Mouse (Mus musculus) limb, embryonic 14.5 days (tissue): ENCODE measurements at regions not wholly inside any gene's neighbourhood (a gene's known extent, or its start where the extent isn't known, plus 50 kb on each side); places are given as distances from the start of the nearest gene placed in this dataset.
"Not testable (repeated sequence)": the region's sequence is repeated elsewhere in the genome, so short reads cannot be mapped to it uniquely, and the experiment has no call there.

Experiments used
- ATAC-seq: fragments of 200-750 bp; cut with Nextera tagmentation; 2 replicates; pipeline ENCODE4 v1.8.0; 2017; ENCODE audit warnings: low read depth, moderate number of reproducible peaks, moderate TSS enrichment; ENCODE audit not compliant: low FRiP score
- DNase-seq: peaks from one replicate; pipeline ENCODE4 v3.0.0-alpha.2; 2015; ENCODE audit warnings: low spot score
- H3K27ac ChIP-seq: fragments of 300-500 bp; sonication (generic); replicated peaks from 2 replicates; pipeline ENCODE4 v1.5.1; 2014; ENCODE audit warnings: low read depth, mild to moderate bottlenecking, low read length, moderate library complexity, mixed read lengths
- H3K27me3 ChIP-seq: fragments of 300-500 bp; sonication (generic); 2 replicates; pipeline ENCODE4 v1.6.1; 2014; ENCODE audit warnings: low read length, mixed read lengths; ENCODE audit not compliant: control insufficient read depth, insufficient read depth
- H3K36me3 ChIP-seq: fragments of 300-500 bp; sonication (generic); 2 replicates; pipeline ENCODE4 v1.6.1; 2014; ENCODE audit warnings: mild to moderate bottlenecking, low read length, moderate library complexity, mixed read lengths; ENCODE audit not compliant: control insufficient read depth, insufficient read depth
- H3K4me1 ChIP-seq: fragments of 300-500 bp; sonication (generic); 2 replicates; pipeline ENCODE4 v1.6.1; 2014; ENCODE audit warnings: antibody characterized with exemption, low read length, mixed read lengths; ENCODE audit not compliant: control insufficient read depth, insufficient read depth
- H3K4me2 ChIP-seq: fragments of 300-500 bp; sonication (generic); replicated peaks from 2 replicates; pipeline ENCODE4 v1.6.1; 2014; ENCODE audit warnings: low read depth, mild to moderate bottlenecking, low read length, moderate library complexity; ENCODE audit not compliant: severe bottlenecking
- H3K4me3 ChIP-seq: fragments of 300-500 bp; sonication (generic); replicated peaks from 2 replicates; pipeline ENCODE4 v1.5.1; 2014; ENCODE audit warnings: low read length
- H3K9ac ChIP-seq: fragments of 300-500 bp; sonication (generic); 2 replicates; pipeline ENCODE4 v1.6.1; 2014; ENCODE audit warnings: mild to moderate bottlenecking, low read depth, low read length, moderate library complexity; ENCODE audit not compliant: severe bottlenecking
- H3K9me3 ChIP-seq: fragments of 300-500 bp; sonication (generic); 2 replicates; pipeline ENCODE4 v1.6.1; 2016; ENCODE audit warnings: low read length; ENCODE audit not compliant: control insufficient read depth
- POLR2A ChIP-seq: fragments of 200-500 bp; IDR thresholded peaks from 2 replicates; pipeline ENCODE4 v1.8.0; 2012; ENCODE audit warnings: inconsistent platforms, mild to moderate bottlenecking, moderate library complexity, borderline replicate concordance; ENCODE audit not compliant: insufficient read depth, insufficient read length; ENCODE audit errors: extremely low read depth
- WGBS: fragments of 180-500 bp; shearing (Covaris S2); extraction: QIAGEN DNeasy Blood & Tissue Kit; methylation state at CpG from one replicate; pipeline ENCODE4 v1.1.7; 2014; 5-methylcytosine and 5-hydroxymethylcytosine counted together

- Histone ChIP-seq H3K9ac (no peak overlapping the region), H3K36me3 (no peaks in the 10 kb centered on the region), H3K27ac (no peak overlapping the region), H3K27me3 (no peaks in the 10 kb centered on the region), H3K4me3 (no peak overlapping the region), H3K4me1 (no peaks in the 10 kb centered on the region), H3K4me2 (no peak overlapping the region), H3K9me3 (peaks cover 19% of the 10 kb centered on the region)
- ATAC-seq (no peak), DNase-seq (no peak)
- WGBS = 86% methylated on average over 3 of the region's 3 CpGs
- TF ChIP-seq POLR2A = no peak
Observed at GRCm38 (mm10) chr4:7237848-7238247, 1001.0 kb downstream of the Car8 start.

GRCm38 (mm10) chr4:7234537-7234936 is 1004.3 kb downstream of the Car8 start:
- not testable (repeated sequence) for H3K4me1 ChIP-seq, H3K36me3 ChIP-seq, DNase-seq, H3K4me2 ChIP-seq, H3K4me3 ChIP-seq, ATAC-seq, H3K9ac ChIP-seq, H3K27ac ChIP-seq, H3K27me3 ChIP-seq
- peaks cover 19% of the 10 kb centered on the region for H3K9me3 ChIP-seq
- 96% methylated on average over 6 of the region's 6 CpGs for WGBS

DNA sequence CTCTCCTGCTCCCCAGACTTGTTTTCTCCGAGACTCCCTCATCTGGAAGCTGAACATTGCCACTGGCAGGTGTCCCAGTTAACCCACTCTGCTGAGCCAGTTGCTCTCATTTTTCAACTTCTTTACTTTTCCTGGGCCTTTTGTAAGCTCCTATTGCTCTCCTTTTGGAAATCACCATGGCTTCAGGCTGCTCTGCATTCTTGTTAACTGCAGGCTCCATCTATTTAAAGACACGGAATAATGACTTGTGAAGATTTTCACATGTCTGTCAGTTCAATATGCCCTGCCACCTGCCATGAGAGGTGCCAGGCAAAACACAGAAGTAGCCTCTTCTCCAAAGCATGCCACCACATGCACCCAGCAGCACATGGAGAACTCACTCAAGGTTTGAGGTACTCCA is 1009.9 kb downstream of the Car8 start:
- 52% methylated on average over 2 of the region's 2 CpGs for WGBS
- no peak overlapping the region for H3K27ac ChIP-seq
- H3K27me3 ChIP-seq = no peaks in the 10 kb centered on the region
- TF ChIP-seq POLR2A = no peak
- ATAC-seq = no peak
- no peak overlapping the region for H3K9ac ChIP-seq
- no peak overlapping the region for H3K4me3 ChIP-seq
- peaks cover 5% of the 10 kb centered on the region for H3K9me3 ChIP-seq
- H3K36me3 ChIP-seq = no peaks in the 10 kb centered on the region
- H3K4me1 ChIP-seq = no peaks in the 10 kb centered on the region
- DNase-seq = no peak
- H3K4me2 ChIP-seq = no peak overlapping the region

- no peak for ATAC-seq
- H3K4me3 ChIP-seq = no peak overlapping the region
- no peak for TF ChIP-seq POLR2A
- WGBS = 90% methylated on average over 3 of the region's 3 CpGs
- no peak overlapping the region for H3K4me2 ChIP-seq
- H3K4me1 ChIP-seq = no peaks in the 10 kb centered on the region
- no peaks in the 10 kb centered on the region for H3K9me3 ChIP-seq
- H3K27ac ChIP-seq = no peak overlapping the region
- no peak overlapping the region for H3K9ac ChIP-seq
- no peaks in the 10 kb centered on the region for H3K27me3 ChIP-seq
- DNase-seq = no peak
- no peaks in the 10 kb centered on the region for H3K36me3 ChIP-seq
Observed at GRCm38 (mm10) chr4:7222922-7223321, 1015.9 kb downstream of the Car8 start.

GRCm38 (mm10) chr4:7220426-7220825 is 1018.4 kb downstream of the Car8 start:
- Histone ChIP-seq H3K27ac (no peak overlapping the region), H3K4me3 (no peak overlapping the region), H3K4me2 (no peak overlapping the region), H3K9ac (no peak overlapping the region), H3K36me3 (no peaks in the 10 kb centered on the region), H3K27me3 (no peaks in the 10 kb centered on the region), H3K4me1 (no peaks in the 10 kb centered on the region), H3K9me3 (no peaks in the 10 kb centered on the region)
- no peak for DNase-seq
- no peak for ATAC-seq
- TF ChIP-seq POLR2A = no peak
